Mouse (Mus musculus): ENCODE measurements around the gene Sh3rf3.

DNA sequence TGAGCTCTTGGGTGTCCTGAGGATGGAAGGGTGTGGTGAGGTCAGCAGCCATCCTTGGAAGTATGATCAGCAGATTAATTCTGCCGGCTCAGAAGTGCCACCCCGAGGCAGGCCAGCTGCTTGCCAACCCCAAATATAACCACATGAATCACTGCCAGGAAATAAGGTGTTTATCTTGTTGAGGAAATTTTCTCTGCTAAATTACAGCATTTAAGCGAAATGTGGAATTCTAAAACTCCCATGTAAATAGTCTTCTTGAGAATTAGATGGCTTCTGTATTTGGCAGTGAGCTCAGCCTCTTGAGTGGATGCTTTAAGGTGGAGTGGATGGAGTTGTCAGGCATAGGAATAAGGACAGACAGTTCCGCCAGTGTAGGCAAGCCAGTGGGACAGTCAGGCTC, 259.7 kb downstream of the Sh3rf3 start:
- no peak for TF ChIP-seq CTCF (IDR thresholded peaks at IDR 0.05)
- no peak for TF ChIP-seq EP300 (IDR thresholded peaks at IDR 0.05)
